Mouse (Mus musculus) macrophage (primary cell): ENCODE data around the gene Nhej1. TPM values are rescaled to one million over a fixed set of nuclear protein-coding genes. Genes with fewer than 3 reads are reported as not detected.

ENCODE experiments used
- H3K27ac ChIP-seq: fragments of 350-480 bp; formaldehyde crosslinking; 2 replicates; pipeline ENCODE4 v1.9.0; 2021
- H3K36me3 ChIP-seq: fragments of 350-480 bp; formaldehyde crosslinking; 2 replicates; pipeline ENCODE4 v1.9.0; 2021; ENCODE audit errors: inconsistent target
- H3K4me3 ChIP-seq: fragments of 350-480 bp; formaldehyde crosslinking; 2 replicates; pipeline ENCODE4 v1.9.0; 2021; ENCODE audit errors: inconsistent target
- H3K79me2 ChIP-seq: fragments of 350-480 bp; formaldehyde crosslinking; 2 replicates; pipeline ENCODE4 v1.9.0; 2021; ENCODE audit errors: inconsistent target
- WGBS: methylation state at CpG from one replicate; pipeline ENCODE4 v1.1.7; 2026; ENCODE audit warnings: inconsistent platforms; ENCODE audit not compliant: missing documents; 5-methylcytosine and 5-hydroxymethylcytosine counted together
- polyA plus RNA-seq: library from polyadenylated mRNA; stranded (reverse); fragments of 250-400 nt; gene quantifications from 3 replicates; pipeline ENCODE4 v1.2.4, GENCODE M21; 2018; ENCODE audit warnings: inconsistent platforms
- total RNA-seq, 78 experiments: library from RNA; depleted of rRNA; stranded (reverse); fragments of 250-400 nt; gene quantifications; 1 replicate in 9 of 78; 2 replicates in 24 of 78; 3 replicates in 43 of 78; 4 replicates in 2 of 78; pipeline ENCODE4 v1.2.4; 2018; ENCODE audit warnings: inconsistent platforms in 56 of 78

Nhej1 gene
- 1 to 10 TPM in 24 of 26 experiments, under 1 TPM in 2; 0.74 to 6.7 (median 2.5) TPM for total RNA-seq (2018; cell fraction: chromatin; rRNA removed)
- 1 to 10 TPM; 2.3 to 5.2 (median 3.4) TPM for total RNA-seq (2018; cell fraction: cytosol; rRNA removed)
- 1 to 10 TPM in 25 of 26 experiments, under 1 TPM in 1; 0.81 to 6.2 (median 3.3) TPM for total RNA-seq (2018; cell fraction: nucleus; rRNA removed)
- polyA plus RNA-seq, result 2.1 to 3.5 TPM (median 2.5 TPM) in 3 replicates

GRCm38 (mm10) chr1:75124346-75125321 lies at the start of gene Nhej1:
Gene Nhej1 (minus strand): TSS chr1:75125200.
- WGBS, result 2% methylated on average over 55 of the region's 56 CpGs
- Histone ChIP-seq H3K36me3 (no peaks in the 10 kb centered on the region), H3K79me2 (no peaks in the 10 kb centered on the region), H3K27ac (peak within 1 kb of the TSS; percentile 80), H3K4me3 (peak within 1 kb of the TSS; percentile 38)

GRCm38 (mm10) chr1:75168472-75169464 lies 43.8 kb upstream of the Nhej1 start, which contains the start of gene Zfand2b:
Gene Zfand2b (plus strand): TSS chr1:75168646.
- peak within 1 kb of the TSS; percentile 21 for H3K4me3 ChIP-seq
- no peaks in the 10 kb centered on the region for H3K79me2 ChIP-seq
- 6% methylated on average over 58 of the region's 59 CpGs for WGBS
- H3K36me3 ChIP-seq, result peaks cover 34% of the 10 kb centered on the region
- H3K27ac ChIP-seq, result 0 out of 2 replicates have a peak within 1 kb of the TSS, but pooled peaks have one; percentile 25

- Histone ChIP-seq H3K79me2 (no peaks in the 10 kb centered on the region), H3K27ac (0 out of 2 replicates have a peak overlapping the region, but pooled peaks have one; percentile 25), H3K36me3 (peaks cover 29% of the 10 kb centered on the region), H3K4me3 (peak overlapping the region; percentile 21)
- WGBS, result 19% methylated on average over 7 of the region's 7 CpGs
Measured at GRCm38 (mm10) chr1:75168093-75168471, 43.1 kb upstream of the Nhej1 start.

GRCm38 (mm10) chr1:75160256-75160617 lies 35.2 kb upstream of the Nhej1 start:
- no peaks in the 10 kb centered on the region for H3K79me2 ChIP-seq
- WGBS, result 100% methylated on average over 4 of the region's 4 CpGs
- H3K4me3 ChIP-seq, result no peak overlapping the region
- H3K36me3 ChIP-seq, result no peaks in the 10 kb centered on the region
- H3K27ac ChIP-seq, result no peak overlapping the region

GRCm38 (mm10) chr1:75159540-75160255 lies 34.7 kb upstream of the Nhej1 start:
- 97% methylated on average over 5 of the region's 5 CpGs for WGBS
- no peaks in the 10 kb centered on the region for H3K79me2 ChIP-seq
- no peaks in the 10 kb centered on the region for H3K36me3 ChIP-seq
- H3K4me3 ChIP-seq, result no peak overlapping the region
- no peak overlapping the region for H3K27ac ChIP-seq

GRCm38 (mm10) chr1:75158990-75159389 lies 34.0 kb upstream of the Nhej1 start:
- Histone ChIP-seq H3K4me3 (no peak overlapping the region), H3K36me3 (no peaks in the 10 kb centered on the region), H3K27ac (no peak overlapping the region), H3K79me2 (no peaks in the 10 kb centered on the region)

- Histone ChIP-seq H3K27ac (no peak overlapping the region), H3K79me2 (no peaks in the 10 kb centered on the region), H3K36me3 (no peaks in the 10 kb centered on the region), H3K4me3 (no peak overlapping the region)
- 62% methylated on average over 3 of the region's 3 CpGs for WGBS
Measured at GRCm38 (mm10) chr1:75155837-75156236, 30.8 kb upstream of the Nhej1 start.

GRCm38 (mm10) chr1:75148727-75149126 lies 23.7 kb upstream of the Nhej1 start:
- H3K27ac ChIP-seq, result no peak overlapping the region
- no peak overlapping the region for H3K4me3 ChIP-seq
- H3K79me2 ChIP-seq, result peaks cover 13% of the 10 kb centered on the region
- 96% methylated on average over 4 of the region's 4 CpGs for WGBS
- H3K36me3 ChIP-seq, result peaks cover 45% of the 10 kb centered on the region

- peaks cover 20% of the 10 kb centered on the region for H3K79me2 ChIP-seq
- H3K4me3 ChIP-seq, result no peak overlapping the region
- no peak overlapping the region for H3K27ac ChIP-seq
- WGBS, result 92% methylated on average over 7 of the region's 7 CpGs
- H3K36me3 ChIP-seq, result peaks cover 45% of the 10 kb centered on the region
Measured at GRCm38 (mm10) chr1:75147411-75148135, 22.6 kb upstream of the Nhej1 start.

- Histone ChIP-seq H3K36me3 (peaks cover 45% of the 10 kb centered on the region), H3K79me2 (peaks cover 27% of the 10 kb centered on the region), H3K27ac (no peak overlapping the region), H3K4me3 (no peak overlapping the region)
- WGBS, result 97% methylated on average over 3 of the region's 3 CpGs
Measured at GRCm38 (mm10) chr1:75145589-75145988, 20.6 kb upstream of the Nhej1 start.

- Histone ChIP-seq H3K79me2 (peaks cover 48% of the 10 kb centered on the region), H3K27ac (peak within 1 kb of the TSS; percentile 97), H3K36me3 (peaks cover 54% of the 10 kb centered on the region), H3K4me3 (peak within 1 kb of the TSS; percentile 94)
- WGBS, result 1% methylated on average over 91 of the region's 91 CpGs
Measured at GRCm38 (mm10) chr1:75142301-75143261, 17.6 kb upstream of the Nhej1 start, which contains the start of the genes Cnppd1 and Retreg2. Gene Cnppd1 (minus strand): TSS chr1:75142711. Gene Retreg2 (plus strand): TSS chr1:75142778.

- under 1% methylated on average over 47 of the region's 53 CpGs for WGBS
- H3K4me3 ChIP-seq, result peak overlapping the region; percentile 94
- peaks cover 53% of the 10 kb centered on the region for H3K36me3 ChIP-seq
- H3K79me2 ChIP-seq, result peaks cover 48% of the 10 kb centered on the region
- peak overlapping the region; percentile 97 for H3K27ac ChIP-seq
Measured at GRCm38 (mm10) chr1:75141486-75142190, 16.6 kb upstream of the Nhej1 start.
